Mouse (Mus musculus) left cerebral cortex, postnatal 10 days (tissue): ENCODE data around the gene Mill2. TPM values are rescaled to one million over a fixed set of nuclear protein-coding genes. Genes with fewer than 3 reads are reported as not detected.

Source experiments
- DNase-seq, 2 experiments: peaks; one replicate each; pipeline ENCODE4 v3.0.0; 2021 to 2022; ENCODE audit warnings: low spot score in 2 of 2, mixed read lengths in 1 of 2; ENCODE audit errors: extremely low spot score in 1 of 2
- intact Hi-C: fragments of 180-260 bp; cut with DNase I; formaldehyde crosslinking; loops from one replicate; pipeline ENCODE4 v1.15.1; 2025
- total RNA-seq, 2 experiments: library from RNA; stranded (reverse); gene quantifications; 2 replicates each; pipeline ENCODE4 v1.2.3; 2021

Gene Mill2
- total RNA-seq, 2 experiments from 2014 or later, result 1.3 to 1.5 TPM

- intact Hi-C loops, result no loop called here
- DNase-seq, result peak; percentile 96 to 98
Observed at GRCm38 (mm10) chr7:18910241-18910831, 70.6 kb downstream of the Mill2 start, which contains the start of gene Ccdc61. Gene Ccdc61, minus strand, starts transcription at chr7:18910415.

Other genes with a start within 250 kb of the Mill2 start
- gene Psg23, start 223.5 kb upstream of the Mill2 start, total RNA-seq, result not detected
- gene Psg21, start 183.2 kb upstream of the Mill2 start, total RNA-seq, result not detected
- not detected for gene Psg20, start 153.8 kb upstream of the Mill2 start, total RNA-seq
- gene Psg22, start 121.9 kb upstream of the Mill2 start, total RNA-seq, result not detected
- gene Psg19, start 41.4 kb upstream of the Mill2 start, total RNA-seq, result not detected
- gene Psg17, start 18.4 kb upstream of the Mill2 start, total RNA-seq, result not detected
- gene Pglyrp1, start 31.4 kb downstream of the Mill2 start, total RNA-seq, result 10 to 100 TPM; 26.6 to 28.1 TPM
- gene Ccdc61, start 70.4 kb downstream of the Mill2 start, total RNA-seq, result 10 to 100 TPM; 12.8 to 13.4 TPM
- 100 to 1,000 TPM; 114 to 118 TPM for gene Nova2, start 85.9 kb downstream of the Mill2 start, total RNA-seq
- gene Nanos2, start 147.4 kb downstream of the Mill2 start, total RNA-seq, result under 1 TPM; 0.71 to 0.95 TPM
- gene Mypop, start 151.3 kb downstream of the Mill2 start, total RNA-seq, result 10 to 100 TPM; 30.8 to 31.7 TPM
- 10 to 100 TPM; 44.8 to 46.1 TPM for gene Irf2bp1, start 164.1 kb downstream of the Mill2 start, total RNA-seq
- not detected for gene Foxa3, start 183.6 kb downstream of the Mill2 start, total RNA-seq
- 10 to 100 TPM; 85.6 to 87.6 TPM for gene Sympk, start 184.4 kb downstream of the Mill2 start, total RNA-seq
- under 1 TPM; 0.22 to 0.41 TPM for gene Rsph6a, start 214.7 kb downstream of the Mill2 start, total RNA-seq
- 100 to 1,000 TPM; 155 to 157 TPM for gene Dmwd, start 236.3 kb downstream of the Mill2 start, total RNA-seq
- gene Dmpk, start 243.9 kb downstream of the Mill2 start, total RNA-seq, result 10 to 100 TPM; 30.2 to 31.5 TPM